Mouse (Mus musculus) neural tube, embryonic 10.5 days (tissue): ENCODE measurements around the gene Ltc4s.

Experiments used
- DNase-seq: peaks from one replicate; pipeline ENCODE4 v3.0.0-alpha.2; 2017; ENCODE audit warnings: low spot score; ENCODE audit errors: extremely low spot score

Gene Ltc4s

GRCm38 (mm10) chr11:50248473-50249171 is 10.2 kb upstream of the Ltc4s start:
- DNase-seq = no peak

- no peak for DNase-seq
These were observed 6.9 kb upstream of the Ltc4s start for GRCm38 (mm10) chr11:50245269-50245668.

GRCm38 (mm10) chr11:50243926-50244325 is 5.5 kb upstream of the Ltc4s start:
- DNase-seq = no peak

- DNase-seq = no peak
These were observed 2.0 kb upstream of the Ltc4s start for GRCm38 (mm10) chr11:50240235-50240911.

- DNase-seq = no peak
These were observed 690 bp upstream of the Ltc4s start for GRCm38 (mm10) chr11:50238821-50239791.

- no peak for DNase-seq
These were observed 1.2 kb downstream of the Ltc4s start for GRCm38 (mm10) chr11:50236937-50237835.

- DNase-seq = peak; percentile 82
These were observed 1.9 kb downstream of the Ltc4s start for GRCm38 (mm10) chr11:50236540-50236936.

GRCm38 (mm10) chr11:50234606-50235005 is 3.8 kb downstream of the Ltc4s start:
- no peak for DNase-seq

- DNase-seq = no peak
These were observed 4.4 kb downstream of the Ltc4s start for GRCm38 (mm10) chr11:50233993-50234392.

- DNase-seq = no peak
These were observed 5.4 kb downstream of the Ltc4s start for GRCm38 (mm10) chr11:50233022-50233421.

- DNase-seq = peak; percentile 56
These were observed 7.0 kb downstream of the Ltc4s start for GRCm38 (mm10) chr11:50231411-50231810.

- no peak for DNase-seq
These were observed 7.7 kb downstream of the Ltc4s start for GRCm38 (mm10) chr11:50230481-50231304.

- no peak for DNase-seq
These were observed 9.0 kb downstream of the Ltc4s start for GRCm38 (mm10) chr11:50229252-50229910.

- no peak for DNase-seq
These were observed 9.6 kb downstream of the Ltc4s start for GRCm38 (mm10) chr11:50228772-50229171.

GRCm38 (mm10) chr11:50227736-50228135 is 10.7 kb downstream of the Ltc4s start:
- no peak for DNase-seq

- DNase-seq = no peak
These were observed 11.2 kb downstream of the Ltc4s start for GRCm38 (mm10) chr11:50227226-50227625.

GRCm38 (mm10) chr11:50226406-50226805 is 12.0 kb downstream of the Ltc4s start:
- DNase-seq = no peak

GRCm38 (mm10) chr11:50225611-50226378 is 12.6 kb downstream of the Ltc4s start:
- DNase-seq = peak; percentile 74
